Mouse (Mus musculus): ENCODE measurements around the gene Ube2o. TPM values are rescaled to one million over a fixed set of nuclear protein-coding genes. Genes with fewer than 3 reads are reported as not detected.

Gene Ube2o
- total RNA-seq, 2 experiments from 2014 or later: 5.2 to 5.4 TPM

GRCm38 (mm10) chr11:116586801-116587631 lies 5.8 kb upstream of the Ube2o start:
- ATAC-seq (replicated peaks; ENCODE audit: poor library complexity, severe bottlenecking): peak; percentile 89

- no peak for ATAC-seq (replicated peaks; ENCODE audit: poor library complexity, severe bottlenecking)
Observed at GRCm38 (mm10) chr11:116586310-116586709, 5.1 kb upstream of the Ube2o start, which contains the start of gene Aanat. TSS of gene Aanat (plus strand) at chr11:116586432.

- no peak for ATAC-seq (replicated peaks; ENCODE audit: poor library complexity, severe bottlenecking)
Observed at GRCm38 (mm10) chr11:116585682-116586081, 4.4 kb upstream of the Ube2o start.

GRCm38 (mm10) chr11:116580711-116581375 lies 404 bp downstream of the Ube2o start:
- peak; percentile 59 for ATAC-seq (replicated peaks; ENCODE audit: poor library complexity, severe bottlenecking)

- no peak for ATAC-seq (replicated peaks; ENCODE audit: poor library complexity, severe bottlenecking)
Observed at GRCm38 (mm10) chr11:116580031-116580652, 1.1 kb downstream of the Ube2o start.

- no peak for ATAC-seq (replicated peaks; ENCODE audit: poor library complexity, severe bottlenecking)
Observed at GRCm38 (mm10) chr11:116579280-116579679, 2.0 kb downstream of the Ube2o start.

- ATAC-seq (replicated peaks; ENCODE audit: poor library complexity, severe bottlenecking): no peak
Observed at GRCm38 (mm10) chr11:116575396-116575795, 5.9 kb downstream of the Ube2o start.

GRCm38 (mm10) chr11:116574982-116575381 lies 6.3 kb downstream of the Ube2o start:
- ATAC-seq (replicated peaks; ENCODE audit: poor library complexity, severe bottlenecking): no peak

- ATAC-seq (replicated peaks; ENCODE audit: poor library complexity, severe bottlenecking): no peak
Observed at GRCm38 (mm10) chr11:116574486-116574885, 6.8 kb downstream of the Ube2o start.

GRCm38 (mm10) chr11:116572756-116573543 lies 8.3 kb downstream of the Ube2o start:
- ATAC-seq (replicated peaks; ENCODE audit: poor library complexity, severe bottlenecking): no peak

- ATAC-seq (replicated peaks; ENCODE audit: poor library complexity, severe bottlenecking): no peak
Observed at GRCm38 (mm10) chr11:116571767-116572679, 9.2 kb downstream of the Ube2o start.

GRCm38 (mm10) chr11:116570821-116571220 lies 10.4 kb downstream of the Ube2o start:
- ATAC-seq (replicated peaks; ENCODE audit: poor library complexity, severe bottlenecking): no peak

GRCm38 (mm10) chr11:116567531-116567930 lies 13.7 kb downstream of the Ube2o start:
- ATAC-seq (replicated peaks; ENCODE audit: poor library complexity, severe bottlenecking): no peak

GRCm38 (mm10) chr11:116565283-116566041 lies 15.8 kb downstream of the Ube2o start:
- ATAC-seq (replicated peaks; ENCODE audit: poor library complexity, severe bottlenecking): no peak

GRCm38 (mm10) chr11:116556308-116556707 lies 24.9 kb downstream of the Ube2o start:
- no peak for ATAC-seq (replicated peaks; ENCODE audit: poor library complexity, severe bottlenecking)

GRCm38 (mm10) chr11:116555572-116555971 lies 25.7 kb downstream of the Ube2o start:
- ATAC-seq (replicated peaks; ENCODE audit: poor library complexity, severe bottlenecking): no peak

GRCm38 (mm10) chr11:116554171-116554878 lies 26.9 kb downstream of the Ube2o start:
- ATAC-seq (replicated peaks; ENCODE audit: poor library complexity, severe bottlenecking): peak; percentile 40

GRCm38 (mm10) chr11:116552194-116552593 lies 29.1 kb downstream of the Ube2o start:
- no peak for ATAC-seq (replicated peaks; ENCODE audit: poor library complexity, severe bottlenecking)
